Comparison of ENCODE assay signal across 25 mouse cellular contexts in genomic region chr2:73631816-73632215, GRCm38 (mm10). TPM values are rescaled to one million over a fixed set of nuclear protein-coding genes. Genes with fewer than 3 reads are reported as not detected.
"Had no signal": no experiment of that assay in that cellular context is flagged by ENCODE, and none has a peak within 500 bp of the region (broad histone marks: within the 10 kb centered on the region; RNA-seq: fewer than 3 reads in every experiment).

No protein-coding gene starts in this region.

- H3K27ac ChIP-seq: limb, embryonic 10.5 days; limb, embryonic 13.5 days; liver, embryonic 12.5 days; liver, embryonic 15.5 days; midbrain, embryonic 13.5 days; neural tube, embryonic 13.5 days had no signal

- H3K9me3 ChIP-seq: limb, embryonic 10.5 days; liver, embryonic 12.5 days; liver, embryonic 15.5 days; midbrain, embryonic 13.5 days; neural tube, embryonic 13.5 days had no signal

- DNase-seq: kidney, adult 18-20 months; kidney, adult 9 months; kidney, postnatal 14 days; kidney, postnatal 4 days; layer of hippocampus, postnatal 36 days; liver; lung, adult 2 months; lung, postnatal 14 days; lung, postnatal 4 days; retina, postnatal 1 day; thymus, adult 2 months; thymus, postnatal 14 days; thymus, postnatal 4 days had no signal

- ATAC-seq: liver, embryonic 12.5 days; midbrain, embryonic 13.5 days; midbrain, embryonic 16.5 days had no signal

- H3K4me3 ChIP-seq: limb, embryonic 10.5 days; limb, embryonic 13.5 days; liver, embryonic 12.5 days; liver, embryonic 15.5 days; midbrain, embryonic 13.5 days; myocyte; neural tube, embryonic 13.5 days had no signal

- H3K27me3 ChIP-seq: limb, embryonic 13.5 days; liver, embryonic 12.5 days; liver, embryonic 15.5 days; midbrain, embryonic 13.5 days; neural tube, embryonic 13.5 days had no signal

- H3K9ac ChIP-seq: limb, embryonic 13.5 days; liver, embryonic 12.5 days; liver, embryonic 15.5 days; midbrain, embryonic 13.5 days; neural tube, embryonic 13.5 days had no signal

- H3K4me2 ChIP-seq: limb, embryonic 13.5 days; liver, embryonic 12.5 days; liver, embryonic 15.5 days; midbrain, embryonic 13.5 days; neural tube, embryonic 13.5 days had no signal

- H3K4me1 ChIP-seq: limb, embryonic 10.5 days; limb, embryonic 13.5 days; liver, embryonic 12.5 days; liver, embryonic 15.5 days; neural tube, embryonic 13.5 days had no signal

- H3K36me3 ChIP-seq: liver, embryonic 12.5 days; liver, embryonic 15.5 days had no signal

RNA-seq across cellular contexts. Expression of gene Chrna1, which starts 51.7 kb away (rescaled TPM):
- total RNA-seq: monocyte, adult 5-6 weeks; neutrophil, adult 5-6 weeks had no signal
- polyA plus RNA-seq: small intestine, adult 2 months; spleen, adult 2 months had no signal
